Mouse (Mus musculus) kidney, adult 2 months (tissue): ENCODE data around the gene Dnlz.

ENCODE experiments used
- CTCF ChIP-seq: fragments of 200-500 bp; conservative IDR thresholded peaks from 2 replicates; pipeline ENCODE4 v1.5.1; 2011; ENCODE audit warnings: low read depth, mild to moderate bottlenecking, control low read depth, low read length, moderate library complexity, mixed read lengths; ENCODE audit not compliant: insufficient read depth, insufficient read length
- POLR2A ChIP-seq: fragments of 200-500 bp; IDR thresholded peaks from one replicate; pipeline ENCODE4 v1.6.1; 2011; ENCODE audit warnings: low read depth, low read length, control low read depth

- TF ChIP-seq CTCF (no peak), POLR2A (no peak)
Measured at GRCm38 (mm10) chr2:26362991-26363390, 11.1 kb upstream of the Dnlz start.
